Mouse (Mus musculus) bone marrow, adult 2 months (tissue): ENCODE measurements around the gene Pdlim5. TPM values are rescaled to one million over a fixed set of nuclear protein-coding genes. Genes with fewer than 3 reads are reported as not detected.

Experiments used
- H3K27ac ChIP-seq: fragments of 200-500 bp; 2 replicates; pipeline ENCODE4 v1.5.1; 2012; ENCODE audit warnings: low read depth, mild to moderate bottlenecking, control low read depth, inconsistent platforms, low read length; ENCODE audit not compliant: control insufficient read depth, poor library complexity, insufficient read depth
- H3K4me1 ChIP-seq: fragments of 200-500 bp; 2 replicates; pipeline ENCODE4 v1.6.1; 2011; ENCODE audit warnings: low read length; ENCODE audit not compliant: control insufficient read depth, insufficient read depth
- H3K4me3 ChIP-seq: fragments of 200-500 bp; replicated peaks from 2 replicates; pipeline ENCODE3; 2011; ENCODE audit warnings: mild to moderate bottlenecking, low read depth, low read length, control low read depth; ENCODE audit not compliant: control insufficient read depth
- CTCF ChIP-seq: fragments of 200-500 bp; IDR thresholded peaks from 2 replicates; pipeline ENCODE4 v1.5.1; 2011; ENCODE audit warnings: low read length, control low read depth; ENCODE audit not compliant: control insufficient read depth, insufficient read depth
- POLR2A ChIP-seq: fragments of 200-500 bp; IDR thresholded peaks from 2 replicates; pipeline ENCODE4 v1.6.1; 2011; ENCODE audit warnings: low read depth, mild to moderate bottlenecking, control low read depth, low read length, borderline replicate concordance; ENCODE audit not compliant: control insufficient read depth
- WGBS: fragments of 180-500 bp; shearing (Covaris S2); methylation state at CpG from one replicate; pipeline ENCODE4 v1.1.7; 2018; 5-methylcytosine and 5-hydroxymethylcytosine counted together
- polyA plus RNA-seq: library from polyadenylated mRNA; stranded (reverse); fragments of >200 nt; gene quantifications from 2 replicates; pipeline ENCODE4 v1.2.4, GENCODE M21; 2011; ENCODE audit warnings: low replicate concordance; ENCODE audit not compliant: missing spikeins, insufficient read depth, insufficient read length

Gene Pdlim5
- polyA plus RNA-seq, 1 experiment = 11.7 TPM

DNA sequence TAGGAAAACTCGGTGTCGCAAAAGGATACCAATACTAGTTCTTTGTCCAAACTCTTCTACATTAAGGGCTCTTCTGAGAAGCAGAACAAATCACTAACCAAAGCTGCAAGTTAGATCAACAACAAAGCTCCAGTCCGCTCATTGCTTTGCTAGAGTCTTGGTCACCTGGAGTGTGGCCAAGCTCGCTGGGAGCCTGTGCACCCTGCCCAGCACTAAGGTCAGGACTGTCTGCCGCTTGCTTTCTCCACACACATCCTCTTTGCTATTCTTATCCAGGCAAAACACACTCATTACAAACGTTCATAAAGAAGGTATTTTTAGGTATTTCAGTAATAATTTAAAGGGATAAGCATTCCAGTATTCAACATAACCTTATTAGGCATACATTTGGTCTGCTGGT lies 73.6 kb downstream of the Pdlim5 start:
- no peaks in the 10 kb centered on the region for H3K4me1 ChIP-seq
- TF ChIP-seq CTCF = no peak
- TF ChIP-seq POLR2A = no peak
- WGBS = 68% methylated on average over 6 of the region's 6 CpGs
- no peak overlapping the region for H3K27ac ChIP-seq
- no peak overlapping the region for H3K4me3 ChIP-seq

DNA sequence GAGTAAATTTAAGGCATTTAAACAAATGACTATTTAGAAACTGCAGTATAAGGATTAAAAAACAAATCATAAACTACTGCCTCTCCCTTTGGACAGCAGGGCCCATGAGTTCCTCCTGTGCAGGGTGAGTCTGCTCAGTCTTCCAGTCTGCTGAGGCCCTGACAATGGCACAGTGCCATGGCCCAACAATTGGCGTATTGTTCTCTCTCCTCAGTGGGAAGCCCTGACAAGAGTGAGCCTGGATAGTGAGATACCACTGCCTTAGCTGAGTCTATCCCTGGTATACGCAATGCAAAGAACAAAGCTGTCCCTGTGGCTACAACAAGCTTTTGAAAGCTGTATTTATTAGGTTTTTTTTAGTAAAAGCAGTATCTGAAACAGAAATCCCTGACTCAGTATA lies 77.3 kb downstream of the Pdlim5 start:
- H3K4me1 ChIP-seq = no peaks in the 10 kb centered on the region
- no peak overlapping the region for H3K4me3 ChIP-seq
- TF ChIP-seq CTCF (no peak), POLR2A (no peak)
- no peak overlapping the region for H3K27ac ChIP-seq
- WGBS = 72% methylated on average over 2 of the region's 2 CpGs

DNA sequence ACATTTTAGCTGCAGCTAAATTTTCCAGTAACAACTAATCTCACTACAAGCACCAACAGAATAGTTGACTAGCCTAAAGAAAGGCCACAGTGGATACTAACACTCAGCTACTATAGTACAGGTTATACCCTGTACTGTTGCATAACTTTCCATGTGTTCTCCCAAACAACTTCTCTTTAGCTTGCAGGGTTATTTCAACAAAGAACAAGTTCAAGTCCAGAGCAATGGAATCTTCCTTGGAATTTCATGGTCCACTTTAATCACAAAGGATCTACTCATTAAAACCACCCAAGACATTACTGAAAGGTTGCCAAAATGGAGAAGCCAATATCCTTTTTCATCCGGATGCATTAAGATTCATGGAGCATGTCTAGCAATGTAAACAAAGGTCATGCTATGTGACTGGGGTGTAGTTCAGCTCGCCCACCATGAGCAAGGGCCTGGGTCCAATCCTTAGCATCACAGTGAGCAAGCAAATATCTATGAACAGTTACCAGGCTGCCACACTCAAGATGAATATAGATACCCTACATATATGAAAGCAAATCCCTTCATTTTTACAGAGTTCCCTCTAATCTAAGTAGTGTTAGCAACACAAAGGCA lies 79.3 kb downstream of the Pdlim5 start:
- Histone ChIP-seq H3K27ac (no peak overlapping the region), H3K4me1 (no peaks in the 10 kb centered on the region), H3K4me3 (no peak overlapping the region)
- TF ChIP-seq CTCF (no peak), POLR2A (no peak)
- 83% methylated on average over 2 of the region's 2 CpGs for WGBS

DNA sequence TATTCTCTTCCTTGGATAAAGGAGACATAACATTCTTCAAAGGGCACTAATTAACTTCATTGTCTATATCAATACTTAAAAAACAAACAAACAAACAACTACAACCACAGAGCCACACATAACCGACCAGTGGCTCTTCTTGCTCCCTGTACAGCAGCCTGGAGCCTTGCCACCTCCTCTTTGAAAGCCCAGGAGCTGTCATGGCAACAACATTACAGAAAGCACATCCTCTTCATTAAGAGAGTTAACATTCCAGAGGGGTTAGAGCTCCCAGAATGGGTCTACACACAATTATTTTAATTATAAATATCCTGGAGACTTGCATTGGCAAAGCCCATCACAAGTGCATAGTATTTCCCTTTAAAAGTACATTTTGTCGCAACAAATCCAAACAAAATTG lies 84.4 kb downstream of the Pdlim5 start:
- no peak overlapping the region for H3K27ac ChIP-seq
- TF ChIP-seq POLR2A (no peak), CTCF (no peak)
- H3K4me1 ChIP-seq = no peaks in the 10 kb centered on the region
- WGBS = 74% methylated on average over 2 of the region's 2 CpGs
- H3K4me3 ChIP-seq = no peak overlapping the region

DNA sequence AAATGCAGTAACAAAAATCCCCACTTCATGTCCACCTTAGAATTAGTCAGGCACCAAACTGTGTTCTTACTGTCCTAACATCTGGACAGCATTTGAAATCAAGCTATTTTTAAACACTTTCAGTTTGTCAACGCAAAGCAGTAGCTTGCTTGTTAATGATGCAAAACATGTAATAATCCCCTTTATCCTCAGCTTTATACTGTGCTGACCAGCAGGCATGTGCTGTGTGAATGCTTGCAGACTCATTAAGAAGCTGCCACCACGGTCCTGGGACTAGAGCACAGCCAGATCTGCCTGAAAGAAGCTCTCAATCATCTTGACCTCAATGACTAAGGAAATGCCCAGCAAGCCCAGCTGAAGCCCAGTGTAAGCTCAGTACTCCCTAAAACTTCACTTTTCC lies 85.0 kb downstream of the Pdlim5 start:
- Histone ChIP-seq H3K4me3 (no peak overlapping the region), H3K4me1 (no peaks in the 10 kb centered on the region), H3K27ac (no peak overlapping the region)
- WGBS = 53% methylated on average over 2 of the region's 2 CpGs
- TF ChIP-seq CTCF (no peak), POLR2A (no peak)

DNA sequence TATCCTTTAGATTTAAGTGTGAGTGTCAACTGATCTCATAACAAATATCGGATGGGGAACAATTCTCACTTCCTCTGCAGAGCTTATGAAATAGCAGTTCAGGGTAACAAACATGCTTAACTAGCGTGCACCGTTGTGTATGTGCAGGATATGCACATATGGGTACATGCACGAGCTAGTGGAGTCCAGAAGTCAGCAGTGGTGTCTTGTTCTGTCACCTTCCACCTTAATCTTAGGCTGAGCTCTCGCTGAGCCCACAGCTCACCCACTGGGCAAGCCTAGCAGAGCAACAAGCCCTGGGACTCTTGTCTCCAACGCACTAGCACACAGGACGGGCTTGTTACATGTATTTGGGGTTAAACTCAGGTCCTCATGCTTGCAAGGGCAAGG lies 100.2 kb downstream of the Pdlim5 start:
- no peaks in the 10 kb centered on the region; the same call in 1 of the 2 replicates for H3K4me1 ChIP-seq

DNA sequence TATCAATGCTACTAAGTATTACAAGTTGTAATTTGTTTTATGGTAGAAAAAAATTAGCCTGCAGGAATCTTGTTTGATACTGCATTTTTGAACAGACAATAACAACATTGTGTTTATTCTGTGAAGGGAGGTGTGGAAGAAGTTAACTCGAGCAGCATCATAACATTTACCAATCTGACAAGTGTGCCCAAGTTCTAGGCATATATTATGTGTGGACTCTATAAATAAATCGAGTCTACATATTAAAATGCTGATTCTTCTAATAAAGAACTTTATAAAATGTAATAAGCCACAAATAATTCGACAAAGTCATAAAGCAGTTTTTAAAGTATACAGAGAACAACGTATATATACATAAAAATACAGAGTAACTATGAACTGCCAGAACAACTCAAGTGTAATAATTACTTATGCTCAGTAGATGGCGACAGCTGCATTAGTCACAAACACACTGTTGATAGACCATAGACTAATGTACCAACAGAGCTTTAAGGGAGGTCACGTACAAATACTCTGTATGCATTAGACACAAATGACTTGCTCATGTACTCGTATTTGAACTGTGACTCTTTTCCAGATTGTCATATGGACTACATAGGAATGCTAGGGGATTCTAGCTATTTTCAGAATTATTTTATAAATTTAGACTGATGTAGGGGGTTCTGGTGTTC lies 100.7 kb downstream of the Pdlim5 start:
- no peak overlapping the region for H3K4me3 ChIP-seq
- H3K4me1 ChIP-seq = no peaks in the 10 kb centered on the region; the same call in 1 of the 2 replicates
- 26% methylated on average over 7 of the region's 7 CpGs for WGBS
- no peak overlapping the region for H3K27ac ChIP-seq
- no peak for TF ChIP-seq CTCF
- no peak for TF ChIP-seq POLR2A

More for the DNA sequence above, 100.2 kb downstream of the Pdlim5 start:
- TF ChIP-seq CTCF (no peak), POLR2A (no peak)
- Histone ChIP-seq H3K27ac (no peak overlapping the region), H3K4me3 (no peak overlapping the region)
- 78% methylated on average over 7 of the region's 7 CpGs for WGBS

DNA sequence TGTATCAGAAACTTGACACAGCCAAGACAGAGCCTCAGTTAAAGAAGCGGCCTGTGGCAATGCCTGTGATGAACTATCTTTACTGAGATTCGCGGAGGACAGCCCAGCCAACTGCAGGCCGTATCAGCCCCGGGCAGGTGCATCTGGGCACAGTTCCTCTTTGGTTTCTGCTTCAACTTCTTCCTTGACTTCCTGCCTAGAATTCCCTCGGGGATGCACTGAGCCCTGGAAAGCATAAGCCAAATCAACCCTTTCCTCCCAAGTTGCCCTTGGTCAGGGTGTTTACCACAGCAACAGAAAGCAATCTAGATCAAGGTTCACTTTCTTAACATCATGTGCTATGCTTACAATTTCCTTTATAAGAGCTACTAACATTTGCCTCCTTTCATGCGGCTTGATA lies 101.9 kb downstream of the Pdlim5 start:
- no peak for TF ChIP-seq CTCF
- no peak for TF ChIP-seq POLR2A
- Histone ChIP-seq H3K4me1 (no peaks in the 10 kb centered on the region; the same call in 1 of the 2 replicates), H3K27ac (no peak overlapping the region), H3K4me3 (no peak overlapping the region)
- WGBS = 52% methylated on average over 7 of the region's 7 CpGs

DNA sequence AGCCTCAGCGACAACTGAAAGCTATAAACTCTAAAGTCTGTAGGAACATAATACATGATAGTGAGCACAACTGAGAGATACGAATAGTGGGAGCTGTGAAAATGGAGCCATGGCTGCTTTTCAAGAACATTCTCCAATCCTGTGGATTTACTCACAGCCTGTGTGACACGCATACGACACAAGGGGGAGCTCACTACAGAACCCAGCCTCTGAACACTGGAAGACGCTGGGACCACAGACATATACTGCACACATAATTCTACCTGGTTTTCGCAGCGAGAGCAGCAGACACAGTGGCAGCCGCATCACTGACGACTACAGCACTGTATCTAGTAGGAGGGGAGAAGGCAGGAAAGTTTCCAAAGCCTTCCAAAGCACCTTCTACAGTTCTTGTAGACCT lies 112.8 kb downstream of the Pdlim5 start:
- no peaks in the 10 kb centered on the region; the same call in 1 of the 2 replicates for H3K4me1 ChIP-seq
- H3K4me3 ChIP-seq = peak overlapping the region; percentile 47
- TF ChIP-seq POLR2A (no peak), CTCF (peak; percentile 58; the same call in 1 of the 2 replicates)
- H3K27ac ChIP-seq = no peak overlapping the region
- WGBS = 11% methylated on average over 9 of the region's 9 CpGs
